Mouse (Mus musculus): ENCODE data around the gene Cntnap2. TPM values are rescaled to one million over a fixed set of nuclear protein-coding genes. Genes with fewer than 3 reads are reported as not detected.
A peak's percentile ranks its signal among the peaks of the same experiment; 100 is the strongest.
"Not testable (repeated sequence)": the region's sequence is repeated elsewhere in the genome, so short reads cannot be mapped to it uniquely, and the experiment has no call there.

Cntnap2 gene
- polyA plus RNA-seq, 1 experiment from 2014 or later = 4.7 TPM

- 10% methylated on average over 3 of the region's 3 CpGs for WGBS
- H3K27ac ChIP-seq = 0 out of 2 replicates have a peak overlapping the region, but pooled peaks have one; percentile 16
- no peaks in the 10 kb centered on the region for H3K9me3 ChIP-seq
- no peak overlapping the region for H3K9ac ChIP-seq
- H3K4me1 ChIP-seq = peaks cover 37% of the 10 kb centered on the region
- no peaks in the 10 kb centered on the region for H3K27me3 ChIP-seq
- peak; percentile 62; the same call in 1 of the 2 replicates for ATAC-seq (ENCODE audit: low FRiP score, low read depth)
- no peak overlapping the region for H3K4me2 ChIP-seq (replicated peaks)
- H3K36me3 ChIP-seq = no peaks in the 10 kb centered on the region
- no peak overlapping the region for H3K4me3 ChIP-seq
These were observed 2200.5 kb downstream of the Cntnap2 start for GRCm38 (mm10) chr6:47259626-47260114.

- H3K27me3 ChIP-seq = no peaks in the 10 kb centered on the region
- no peaks in the 10 kb centered on the region for H3K36me3 ChIP-seq
- H3K4me1 ChIP-seq = no peaks in the 10 kb centered on the region
- no peak overlapping the region for H3K4me3 ChIP-seq
- no peaks in the 10 kb centered on the region for H3K9me3 ChIP-seq
- 65% methylated on average over 3 of the region's 3 CpGs for WGBS
- no peak for ATAC-seq (ENCODE audit: low FRiP score, low read depth)
- no peak overlapping the region for H3K9ac ChIP-seq
- no peak overlapping the region for H3K27ac ChIP-seq
- H3K4me2 ChIP-seq (replicated peaks) = no peak overlapping the region
These were observed 2208.1 kb downstream of the Cntnap2 start for GRCm38 (mm10) chr6:47267236-47267635.

GRCm38 (mm10) chr6:47269455-47269854, 2210.3 kb downstream of the Cntnap2 start:
- H3K27me3 ChIP-seq = no peaks in the 10 kb centered on the region
- H3K4me3 ChIP-seq = no peak overlapping the region
- H3K4me2 ChIP-seq (replicated peaks) = no peak overlapping the region
- H3K9ac ChIP-seq = no peak overlapping the region
- ATAC-seq (ENCODE audit: low FRiP score, low read depth) = no peak
- no peaks in the 10 kb centered on the region for H3K9me3 ChIP-seq
- no peak overlapping the region for H3K27ac ChIP-seq
- no peaks in the 10 kb centered on the region for H3K36me3 ChIP-seq
- peaks cover 7% of the 10 kb centered on the region; the same call in 1 of the 2 replicates for H3K4me1 ChIP-seq
- WGBS = 74% methylated on average over 3 of the region's 3 CpGs

GRCm38 (mm10) chr6:47271576-47271975, 2212.4 kb downstream of the Cntnap2 start:
- WGBS = 87% methylated on average over 3 of the region's 3 CpGs
- Histone ChIP-seq H3K27me3 (no peaks in the 10 kb centered on the region), H3K27ac (no peak overlapping the region), H3K9me3 (no peaks in the 10 kb centered on the region), H3K4me1 (peaks cover 7% of the 10 kb centered on the region; the same call in 1 of the 2 replicates), H3K9ac (no peak overlapping the region), H3K4me3 (no peak overlapping the region), H3K36me3 (no peaks in the 10 kb centered on the region), H3K4me2 (replicated peaks) (no peak overlapping the region)
- ATAC-seq (ENCODE audit: low FRiP score, low read depth) = no peak

GRCm38 (mm10) chr6:47272606-47273575, 2213.7 kb downstream of the Cntnap2 start:
- Histone ChIP-seq H3K4me3 (no peak overlapping the region), H3K9me3 (no peaks in the 10 kb centered on the region), H3K27ac (no peak overlapping the region), H3K36me3 (no peaks in the 10 kb centered on the region), H3K4me1 (peaks cover 7% of the 10 kb centered on the region; the same call in 1 of the 2 replicates), H3K9ac (no peak overlapping the region), H3K27me3 (no peaks in the 10 kb centered on the region), H3K4me2 (replicated peaks) (no peak overlapping the region)
- 68% methylated on average over 8 of the region's 8 CpGs for WGBS
- no peak for ATAC-seq (ENCODE audit: low FRiP score, low read depth)

GRCm38 (mm10) chr6:47275065-47275464, 2215.9 kb downstream of the Cntnap2 start:
- Histone ChIP-seq H3K27ac (no peak overlapping the region), H3K9me3 (no peaks in the 10 kb centered on the region), H3K36me3 (no peaks in the 10 kb centered on the region), H3K9ac (no peak overlapping the region), H3K4me3 (no peak overlapping the region), H3K4me1 (peaks cover 17% of the 10 kb centered on the region; the same call in 1 of the 2 replicates), H3K4me2 (replicated peaks) (no peak overlapping the region), H3K27me3 (0 out of 2 replicates have a peak, but pooled peaks cover 2% of the 10 kb centered on the region)
- 54% methylated on average over 2 of the region's 2 CpGs for WGBS
- no peak for ATAC-seq (ENCODE audit: low FRiP score, low read depth)

GRCm38 (mm10) chr6:47279183-47279582, 2220.0 kb downstream of the Cntnap2 start:
- H3K27ac ChIP-seq = no peak overlapping the region
- H3K36me3 ChIP-seq = no peaks in the 10 kb centered on the region
- no peak overlapping the region for H3K4me3 ChIP-seq
- no peak for ATAC-seq (ENCODE audit: low FRiP score, low read depth)
- no peak overlapping the region for H3K9ac ChIP-seq
- 30% methylated on average over 1 of the region's 1 CpGs for WGBS
- no peaks in the 10 kb centered on the region for H3K9me3 ChIP-seq
- 0 out of 2 replicates have a peak, but pooled peaks cover 2% of the 10 kb centered on the region for H3K27me3 ChIP-seq
- 0 out of 2 replicates have a peak, but pooled peaks cover 13% of the 10 kb centered on the region for H3K4me1 ChIP-seq
- no peak overlapping the region for H3K4me2 ChIP-seq (replicated peaks)

GRCm38 (mm10) chr6:47281584-47281983, 2222.4 kb downstream of the Cntnap2 start:
- H3K27me3 ChIP-seq = 0 out of 2 replicates have a peak, but pooled peaks cover 2% of the 10 kb centered on the region
- H3K27ac ChIP-seq = no peak overlapping the region
- no peaks in the 10 kb centered on the region for H3K9me3 ChIP-seq
- no peaks in the 10 kb centered on the region for H3K36me3 ChIP-seq
- no peak overlapping the region for H3K4me3 ChIP-seq
- peaks cover 17% of the 10 kb centered on the region; the same call in 1 of the 2 replicates for H3K4me1 ChIP-seq
- H3K9ac ChIP-seq = no peak overlapping the region
- no peak for ATAC-seq (ENCODE audit: low FRiP score, low read depth)
- H3K4me2 ChIP-seq (replicated peaks) = no peak overlapping the region

- no peak overlapping the region for H3K4me2 ChIP-seq (replicated peaks)
- ATAC-seq (ENCODE audit: low FRiP score, low read depth) = no peak
- peaks cover 6% of the 10 kb centered on the region; the same call in 1 of the 2 replicates for H3K4me1 ChIP-seq
- H3K27ac ChIP-seq = no peak overlapping the region
- no peaks in the 10 kb centered on the region for H3K9me3 ChIP-seq
- no peaks in the 10 kb centered on the region for H3K27me3 ChIP-seq
- 67% methylated on average over 2 of the region's 2 CpGs for WGBS
- H3K9ac ChIP-seq = no peak overlapping the region
- no peaks in the 10 kb centered on the region for H3K36me3 ChIP-seq
- no peak overlapping the region for H3K4me3 ChIP-seq
These were observed 2225.6 kb downstream of the Cntnap2 start for GRCm38 (mm10) chr6:47284794-47285193.

GRCm38 (mm10) chr6:47285742-47286141, 2226.6 kb downstream of the Cntnap2 start:
- Histone ChIP-seq H3K9ac (no peak overlapping the region), H3K27ac (no peak overlapping the region), H3K4me1 (peaks cover 6% of the 10 kb centered on the region; the same call in 1 of the 2 replicates), H3K36me3 (no peaks in the 10 kb centered on the region), H3K27me3 (no peaks in the 10 kb centered on the region), H3K9me3 (no peaks in the 10 kb centered on the region), H3K4me3 (no peak overlapping the region), H3K4me2 (replicated peaks) (no peak overlapping the region)
- ATAC-seq (ENCODE audit: low FRiP score, low read depth) = no peak
- 42% methylated on average over 1 of the region's 1 CpGs for WGBS

- ATAC-seq (ENCODE audit: low FRiP score, low read depth) = 0 out of 2 replicates have a peak, but pooled peaks have one; percentile 36
- not testable (repeated sequence) for H3K27me3 ChIP-seq, H3K4me1 ChIP-seq, H3K27ac ChIP-seq, H3K9ac ChIP-seq, H3K9me3 ChIP-seq, H3K36me3 ChIP-seq, H3K4me3 ChIP-seq
- 34% methylated on average over 12 of the region's 12 CpGs for WGBS
- peak overlapping the region; percentile 45 for H3K4me2 ChIP-seq (replicated peaks)
These were observed 2227.2 kb downstream of the Cntnap2 start for GRCm38 (mm10) chr6:47286247-47286967.

- Histone ChIP-seq H3K27ac (no peak overlapping the region), H3K36me3 (no peaks in the 10 kb centered on the region), H3K27me3 (no peaks in the 10 kb centered on the region), H3K9me3 (no peaks in the 10 kb centered on the region), H3K4me2 (replicated peaks) (no peak overlapping the region), H3K9ac (no peak overlapping the region), H3K4me1 (peaks cover 4% of the 10 kb centered on the region; the same call in 1 of the 2 replicates), H3K4me3 (no peak overlapping the region)
- ATAC-seq (ENCODE audit: low FRiP score, low read depth) = no peak
- 74% methylated on average over 1 of the region's 1 CpGs for WGBS
These were observed 2228.6 kb downstream of the Cntnap2 start for GRCm38 (mm10) chr6:47287722-47288121.
